Mouse (Mus musculus) midbrain, embryonic 11.5 days (tissue): ENCODE measurements around the gene Gm49318. TPM values are rescaled to one million over a fixed set of nuclear protein-coding genes. Genes with fewer than 3 reads are reported as not detected.
A peak's percentile ranks its signal among the peaks of the same experiment; 100 is the strongest.
"Not testable (repeated sequence)": the region's sequence is repeated elsewhere in the genome, so short reads cannot be mapped to it uniquely, and the experiment has no call there.

Experiments used
- ATAC-seq: fragments of 200-750 bp; cut with Nextera tagmentation; 2 replicates; pipeline ENCODE4 v1.8.0; 2017; ENCODE audit warnings: moderate TSS enrichment, moderate library complexity; ENCODE audit not compliant: low FRiP score
- DNase-seq: peaks from one replicate; pipeline ENCODE4 v3.0.0; 2015; ENCODE audit warnings: low spot score; ENCODE audit errors: missing footprints
- H3K27ac ChIP-seq: fragments of 300-500 bp; sonication (generic); 2 replicates; pipeline ENCODE4 v1.5.1; 2014; ENCODE audit warnings: low read depth, low read length
- H3K27me3 ChIP-seq: fragments of 300-500 bp; sonication (generic); 2 replicates; pipeline ENCODE4 v1.6.1; 2014; ENCODE audit warnings: mild to moderate bottlenecking, low read length, moderate library complexity, mixed read lengths; ENCODE audit not compliant: control insufficient read depth, insufficient read depth
- H3K36me3 ChIP-seq: fragments of 300-500 bp; sonication (generic); 2 replicates; pipeline ENCODE4 v1.6.1; 2014; ENCODE audit warnings: mild to moderate bottlenecking, low read length, moderate library complexity, mixed read lengths; ENCODE audit not compliant: control insufficient read depth, insufficient read depth
- H3K4me1 ChIP-seq: fragments of 300-500 bp; sonication (generic); 2 replicates; pipeline ENCODE4 v1.6.1; 2014; ENCODE audit warnings: low read length; ENCODE audit not compliant: control insufficient read depth, insufficient read depth
- H3K4me2 ChIP-seq: fragments of 300-500 bp; sonication (generic); 2 replicates; pipeline ENCODE4 v1.6.1; 2014; ENCODE audit warnings: mild to moderate bottlenecking, moderate library complexity
- H3K4me3 ChIP-seq: fragments of 300-500 bp; sonication (generic); 2 replicates; pipeline ENCODE4 v1.5.1; 2014; ENCODE audit warnings: low read depth, low read length
- H3K9ac ChIP-seq: fragments of 300-500 bp; sonication (generic); 2 replicates; pipeline ENCODE4 v1.6.1; 2014; ENCODE audit warnings: low read length
- H3K9me3 ChIP-seq: fragments of 300-500 bp; sonication (generic); 2 replicates; pipeline ENCODE4 v1.6.1; 2016; ENCODE audit warnings: low read length; ENCODE audit not compliant: control insufficient read depth
- WGBS: fragments of 180-500 bp; shearing (Covaris S2); extraction: QIAGEN DNeasy Blood & Tissue Kit; methylation state at CpG from one replicate; pipeline ENCODE4 v1.1.7; 2014; 5-methylcytosine and 5-hydroxymethylcytosine counted together
- polyA plus RNA-seq: library from polyadenylated mRNA; unstranded; fragments of >200 nt; fragmentation: Nextera tagmentation; extraction: Ambion mirVana; gene quantifications from 2 replicates; pipeline ENCODE4 v1.2.1, GENCODE M21; 2014

The Gm49318 gene
- polyA plus RNA-seq, 1 experiment from 2014 or later, result not detected

GRCm38 (mm10) chr9:22076223-22076622 lies 5.2 kb upstream of the Gm49318 start:
- Histone ChIP-seq H3K9ac (no peak overlapping the region), H3K4me1 (no peaks in the 10 kb centered on the region), H3K9me3 (no peaks in the 10 kb centered on the region), H3K27ac (no peak overlapping the region), H3K4me2 (no peak overlapping the region), H3K36me3 (no peaks in the 10 kb centered on the region; the same call in 1 of the 2 replicates), H3K4me3 (no peak overlapping the region), H3K27me3 (no peaks in the 10 kb centered on the region)
- DNase-seq (no peak), ATAC-seq (no peak)
- WGBS, result 95% methylated on average over 23 of the region's 23 CpGs

- not testable (repeated sequence) for H3K27ac ChIP-seq, H3K4me1 ChIP-seq, DNase-seq, H3K4me2 ChIP-seq, H3K27me3 ChIP-seq, H3K36me3 ChIP-seq, H3K4me3 ChIP-seq, H3K9me3 ChIP-seq, ATAC-seq, H3K9ac ChIP-seq
- 83% methylated on average over 5 of the region's 5 CpGs for WGBS
Observed at GRCm38 (mm10) chr9:22075778-22076177, 4.7 kb upstream of the Gm49318 start.

- WGBS, result 96% methylated on average over 4 of the region's 4 CpGs
- Histone ChIP-seq H3K4me3 (no peak overlapping the region), H3K9ac (no peak overlapping the region), H3K27me3 (no peaks in the 10 kb centered on the region), H3K4me1 (peaks cover 8% of the 10 kb centered on the region), H3K36me3 (peaks cover 7% of the 10 kb centered on the region), H3K9me3 (no peaks in the 10 kb centered on the region), H3K4me2 (no peak overlapping the region), H3K27ac (no peak overlapping the region)
- no peak for ATAC-seq
- no peak for DNase-seq
Observed at GRCm38 (mm10) chr9:22072276-22072675, 1.2 kb upstream of the Gm49318 start.

GRCm38 (mm10) chr9:22069881-22070553 lies 1.0 kb downstream of the Gm49318 start:
- peak; percentile 13 for ATAC-seq
- Histone ChIP-seq H3K9ac (peak overlapping the region; percentile 96; the same call in 1 of the 2 replicates), H3K27ac (no peak overlapping the region), H3K36me3 (peaks cover 15% of the 10 kb centered on the region), H3K4me1 (peaks cover 8% of the 10 kb centered on the region), H3K4me3 (peak overlapping the region; percentile 91), H3K4me2 (peak overlapping the region; percentile 56), H3K9me3 (no peaks in the 10 kb centered on the region), H3K27me3 (no peaks in the 10 kb centered on the region)
- DNase-seq, result no peak
- 70% methylated on average over 4 of the region's 4 CpGs for WGBS

GRCm38 (mm10) chr9:22067195-22067594 lies 3.9 kb downstream of the Gm49318 start:
- Histone ChIP-seq H3K4me2 (no peak overlapping the region), H3K9ac (no peak overlapping the region), H3K4me1 (peaks cover 8% of the 10 kb centered on the region), H3K9me3 (no peaks in the 10 kb centered on the region), H3K4me3 (no peak overlapping the region), H3K27me3 (no peaks in the 10 kb centered on the region), H3K27ac (no peak overlapping the region), H3K36me3 (peaks cover 25% of the 10 kb centered on the region)
- WGBS, result 81% methylated on average over 5 of the region's 5 CpGs
- no peak for ATAC-seq
- DNase-seq, result no peak

GRCm38 (mm10) chr9:22066433-22066832 lies 4.6 kb downstream of the Gm49318 start:
- no peak overlapping the region for H3K9ac ChIP-seq
- H3K36me3 ChIP-seq, result peaks cover 25% of the 10 kb centered on the region
- ATAC-seq, result no peak

GRCm38 (mm10) chr9:22065642-22066041 lies 5.4 kb downstream of the Gm49318 start:
- 96% methylated on average over 11 of the region's 11 CpGs for WGBS
- ATAC-seq, result no peak
- H3K4me2 ChIP-seq, result no peak overlapping the region
- H3K4me1 ChIP-seq, result peaks cover 8% of the 10 kb centered on the region
- H3K9ac ChIP-seq, result no peak overlapping the region
- DNase-seq, result no peak
- no peak overlapping the region for H3K27ac ChIP-seq
- H3K4me3 ChIP-seq, result no peak overlapping the region
- no peaks in the 10 kb centered on the region for H3K9me3 ChIP-seq
- peaks cover 25% of the 10 kb centered on the region for H3K36me3 ChIP-seq
- H3K27me3 ChIP-seq, result no peaks in the 10 kb centered on the region

More at GRCm38 (mm10) chr9:22066433-22066832, 4.6 kb downstream of the Gm49318 start:
- Histone ChIP-seq H3K4me1 (peaks cover 8% of the 10 kb centered on the region), H3K4me3 (no peak overlapping the region), H3K9me3 (no peaks in the 10 kb centered on the region), H3K4me2 (no peak overlapping the region), H3K27ac (no peak overlapping the region), H3K27me3 (no peaks in the 10 kb centered on the region)
- WGBS, result 81% methylated on average over 3 of the region's 3 CpGs
- peak; percentile 89 for DNase-seq

- Histone ChIP-seq H3K4me2 (no peak overlapping the region), H3K27me3 (no peaks in the 10 kb centered on the region), H3K9ac (no peak overlapping the region), H3K4me3 (no peak overlapping the region), H3K27ac (no peak overlapping the region), H3K9me3 (no peaks in the 10 kb centered on the region), H3K4me1 (no peaks in the 10 kb centered on the region), H3K36me3 (peaks cover 29% of the 10 kb centered on the region)
- 87% methylated on average over 3 of the region's 3 CpGs for WGBS
- ATAC-seq (no peak), DNase-seq (no peak)
Observed at GRCm38 (mm10) chr9:22064341-22064740, 6.7 kb downstream of the Gm49318 start.

- WGBS, result 93% methylated on average over 2 of the region's 2 CpGs
- Histone ChIP-seq H3K9me3 (no peaks in the 10 kb centered on the region), H3K4me1 (no peaks in the 10 kb centered on the region), H3K27ac (no peak overlapping the region), H3K4me2 (no peak overlapping the region), H3K9ac (no peak overlapping the region), H3K36me3 (peaks cover 26% of the 10 kb centered on the region), H3K4me3 (no peak overlapping the region), H3K27me3 (no peaks in the 10 kb centered on the region)
- ATAC-seq, result no peak
- no peak for DNase-seq
Observed at GRCm38 (mm10) chr9:22061339-22061738, 9.7 kb downstream of the Gm49318 start.
